Mouse (Mus musculus) lung, postnatal 0 days (tissue): ENCODE measurements around the gene Rnase13.

Source experiments
- CTCF ChIP-seq: IDR thresholded peaks from 2 replicates; pipeline ENCODE4 v1.5.1; 2016; ENCODE audit warnings: antibody characterized with exemption, mild to moderate bottlenecking
- EP300 ChIP-seq: IDR thresholded peaks from 2 replicates; pipeline ENCODE4 v1.6.1; 2016; ENCODE audit warnings: antibody characterized with exemption, mild to moderate bottlenecking, control low read depth

GRCm38 (mm10) chr14:51884598-51885331 lies 37.8 kb downstream of the Rnase13 start, which contains the start of gene Mettl17:
- TF ChIP-seq CTCF (no peak), EP300 (no peak; the same call in 1 of the 2 replicates)
